11 mouse cellular contexts compared by ENCODE assay signal in the genomic region with DNA sequence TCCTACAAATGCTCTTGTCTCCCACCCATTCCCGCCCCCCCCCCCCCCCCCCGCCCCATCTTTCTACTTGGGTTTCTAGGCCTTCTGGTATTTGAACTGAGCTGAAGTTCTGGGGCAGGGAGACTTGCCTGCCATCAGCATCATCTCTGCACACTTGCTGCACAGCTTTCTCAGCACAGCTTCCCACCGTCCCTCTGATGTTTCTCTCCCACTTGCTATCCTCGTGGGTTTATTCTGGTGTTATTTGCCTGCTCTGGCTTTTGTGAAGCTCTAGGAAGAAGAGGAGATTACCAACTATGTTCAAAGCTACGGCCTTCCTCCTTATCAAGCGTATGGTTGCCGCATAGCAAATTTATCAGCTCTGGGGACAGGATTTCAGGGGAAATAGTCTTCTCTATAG.
"Had no signal": no experiment of that assay in that cellular context is flagged by ENCODE, and none has a peak within 500 bp of the region (broad histone marks: within the 10 kb centered on the region; RNA-seq: fewer than 3 reads in every experiment).

No protein-coding gene starts in this region.

- DNase-seq: right cerebral cortex, adult 18-20 months; right cerebral cortex, postnatal 14 days; right cerebral cortex, postnatal 25 days; right cerebral cortex, postnatal 4 days; spleen, adult 18-20 months; thymus, adult 18-20 months; thymus, adult 2 months; thymus, postnatal 14 days; thymus, postnatal 25 days; thymus, postnatal 36 days; thymus, postnatal 4 days had no signal
